Mouse (Mus musculus) olfactory bulb, adult 2 months (tissue): ENCODE data around the gene Aqp2. TPM values are rescaled to one million over a fixed set of nuclear protein-coding genes. Genes with fewer than 3 reads are reported as not detected.

Source experiments
- H3K27ac ChIP-seq: fragments of 200-500 bp; 2 replicates; pipeline ENCODE4 v1.5.1; 2012; ENCODE audit warnings: low read depth, low read length; ENCODE audit not compliant: insufficient read depth
- H3K4me1 ChIP-seq: fragments of 200-500 bp; 2 replicates; pipeline ENCODE4 v1.6.1; 2012; ENCODE audit warnings: low read length; ENCODE audit not compliant: control insufficient read depth, insufficient read depth
- H3K4me3 ChIP-seq: fragments of 200-500 bp; 2 replicates; pipeline ENCODE4 v1.5.1; 2012; ENCODE audit warnings: mild to moderate bottlenecking, low read depth, low read length, moderate library complexity; ENCODE audit not compliant: insufficient read depth
- CTCF ChIP-seq: fragments of 200-500 bp; IDR thresholded peaks from 2 replicates; pipeline ENCODE4 v1.5.1; 2012; ENCODE audit warnings: low read depth, mild to moderate bottlenecking, low read length, moderate library complexity; ENCODE audit not compliant: insufficient read depth
- POLR2A ChIP-seq: fragments of 200-500 bp; IDR thresholded peaks from 2 replicates; pipeline ENCODE4 v1.6.1; 2012; ENCODE audit warnings: mild to moderate bottlenecking, low read depth, low read length, moderate library complexity; ENCODE audit not compliant: insufficient read depth
- WGBS: fragments of 180-500 bp; shearing (Covaris S2); methylation state at CpG from one replicate; pipeline ENCODE4 v1.1.7; 2018; 5-methylcytosine and 5-hydroxymethylcytosine counted together
- polyA plus RNA-seq: library from polyadenylated mRNA; stranded (reverse); fragments of >200 nt; gene quantifications from 2 replicates; pipeline ENCODE4 v1.2.4, GENCODE M21; 2012; ENCODE audit warnings: low replicate concordance; ENCODE audit not compliant: missing spikeins, insufficient read depth, insufficient read length

Gene Aqp2
- not detected in 2 replicates for polyA plus RNA-seq

- WGBS, result 70% methylated on average over 26 of the region's 26 CpGs
Measured at GRCm38 (mm10) chr15:99578802-99579485, at the start of gene Aqp2. Aqp2 (plus strand) TSS chr15:99579055.

DNA sequence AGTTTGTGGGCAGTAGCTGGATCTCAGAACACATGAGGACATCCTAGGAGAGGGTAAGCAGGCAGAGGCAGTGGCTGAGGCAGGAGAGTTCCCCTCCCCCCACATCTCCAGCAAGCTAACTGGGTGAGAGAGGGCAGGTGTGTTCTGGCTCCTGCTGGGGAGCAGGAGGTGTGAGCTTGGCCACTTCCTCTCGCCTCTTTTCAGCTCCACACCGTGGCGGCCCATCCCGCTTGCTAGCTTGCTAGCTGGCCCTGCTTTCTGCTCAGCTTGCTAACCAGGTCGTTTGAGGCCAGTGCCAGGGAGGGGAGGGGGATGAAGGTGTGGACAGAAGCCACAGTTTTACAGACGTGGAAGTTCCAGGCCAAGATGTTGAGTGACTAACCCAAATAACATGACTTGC lies 47.7 kb upstream of the Aqp2 start:
- no peak overlapping the region for H3K4me3 ChIP-seq
- WGBS, result 49% methylated on average over 6 of the region's 6 CpGs
- TF ChIP-seq CTCF (no peak), POLR2A (no peak)
- H3K27ac ChIP-seq, result no peak overlapping the region
- H3K4me1 ChIP-seq, result peaks cover 21% of the 10 kb centered on the region

More at GRCm38 (mm10) chr15:99578802-99579485, at the start of gene Aqp2:
- H3K4me1 ChIP-seq, result peaks cover 14% of the 10 kb centered on the region
- H3K27ac ChIP-seq, result no peak within 1 kb of the TSS
- TF ChIP-seq CTCF (no peak), POLR2A (no peak)
- no peak within 1 kb of the TSS for H3K4me3 ChIP-seq

- Histone ChIP-seq H3K4me1 (peaks cover 17% of the 10 kb centered on the region), H3K4me3 (no peak overlapping the region), H3K27ac (no peak overlapping the region)
- WGBS, result 68% methylated on average over 3 of the region's 3 CpGs
- TF ChIP-seq CTCF (no peak), POLR2A (no peak)
Measured at GRCm38 (mm10) chr15:99532023-99532422, 46.8 kb upstream of the Aqp2 start.

GRCm38 (mm10) chr15:99536889-99537862 lies 41.7 kb upstream of the Aqp2 start:
- Histone ChIP-seq H3K4me1 (no peaks in the 10 kb centered on the region), H3K27ac (no peak overlapping the region), H3K4me3 (no peak overlapping the region)
- 62% methylated on average over 11 of the region's 11 CpGs for WGBS
- TF ChIP-seq POLR2A, result no peak
- TF ChIP-seq CTCF, result no peak

GRCm38 (mm10) chr15:99539891-99540290 lies 39.0 kb upstream of the Aqp2 start:
- Histone ChIP-seq H3K27ac (no peak overlapping the region), H3K4me1 (no peaks in the 10 kb centered on the region), H3K4me3 (no peak overlapping the region)
- no peak for TF ChIP-seq CTCF
- no peak for TF ChIP-seq POLR2A
- WGBS, result 88% methylated on average over 8 of the region's 8 CpGs

- no peaks in the 10 kb centered on the region for H3K4me1 ChIP-seq
- H3K27ac ChIP-seq, result no peak overlapping the region
- WGBS, result 88% methylated on average over 7 of the region's 7 CpGs
- H3K4me3 ChIP-seq, result no peak overlapping the region
- TF ChIP-seq CTCF, result no peak
- no peak for TF ChIP-seq POLR2A
Measured at GRCm38 (mm10) chr15:99544047-99544446, 34.8 kb upstream of the Aqp2 start.

- 49% methylated on average over 11 of the region's 11 CpGs for WGBS
- Histone ChIP-seq H3K4me3 (no peak overlapping the region), H3K27ac (no peak overlapping the region), H3K4me1 (no peaks in the 10 kb centered on the region)
- TF ChIP-seq POLR2A (no peak), CTCF (no peak)
Measured at GRCm38 (mm10) chr15:99546596-99546995, 32.3 kb upstream of the Aqp2 start.

GRCm38 (mm10) chr15:99547732-99548131 lies 31.1 kb upstream of the Aqp2 start:
- no peak overlapping the region for H3K4me3 ChIP-seq
- no peak overlapping the region for H3K27ac ChIP-seq
- no peaks in the 10 kb centered on the region for H3K4me1 ChIP-seq
- TF ChIP-seq POLR2A (no peak), CTCF (no peak)
- WGBS, result 78% methylated on average over 6 of the region's 6 CpGs

DNA sequence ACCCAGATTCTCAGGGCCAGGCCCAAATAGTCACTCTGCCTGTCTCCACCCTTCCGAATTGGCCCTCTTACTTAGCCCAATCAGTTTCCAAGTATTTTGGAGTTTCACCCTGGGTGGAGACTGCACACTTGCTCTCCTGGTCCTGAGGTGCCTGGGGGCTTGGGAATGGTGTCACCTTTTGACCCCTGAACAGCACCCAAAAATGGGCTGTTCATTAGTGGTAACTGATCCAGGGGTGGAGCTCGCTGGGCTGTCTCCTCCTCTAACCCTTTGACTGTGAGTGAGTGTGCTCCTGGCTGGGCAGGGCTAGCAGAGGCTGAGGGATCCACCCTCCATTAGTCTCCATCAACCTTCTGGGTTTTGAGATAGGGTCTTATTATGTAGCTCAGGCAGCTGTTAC lies 29.0 kb upstream of the Aqp2 start:
- TF ChIP-seq CTCF, result no peak
- TF ChIP-seq POLR2A, result no peak
- whole genome bisulfite sequencing, result 65% methylated on average over 2 of the region's 2 CpGs

More for the DNA sequence above, 29.0 kb upstream of the Aqp2 start:
- Histone ChIP-seq H3K4me3 (no peak overlapping the region), H3K4me1 (no peaks in the 10 kb centered on the region), H3K27ac (no peak overlapping the region)
